Mouse (Mus musculus) intestine, embryonic 14.5 days (tissue): ENCODE measurements around the gene Tnfaip1. TPM values are rescaled to one million over a fixed set of nuclear protein-coding genes. Genes with fewer than 3 reads are reported as not detected.

ENCODE experiments used
- ATAC-seq: fragments of 200-750 bp; cut with Nextera tagmentation; replicated peaks from 2 replicates; pipeline ENCODE4 v1.8.0; 2017; ENCODE audit warnings: low read depth, moderate number of reproducible peaks, moderate TSS enrichment, moderate library complexity; ENCODE audit not compliant: low FRiP score, low TSS enrichment
- DNase-seq: peaks from one replicate; pipeline ENCODE4 v3.0.0-alpha.2; 2018; ENCODE audit warnings: low spot score
- H3K27ac ChIP-seq: fragments of 300-500 bp; sonication (generic); 2 replicates; pipeline ENCODE4 v1.5.1; 2014; ENCODE audit warnings: low read depth, mild to moderate bottlenecking, control low read depth
- H3K27me3 ChIP-seq: fragments of 300-500 bp; sonication (generic); replicated peaks from 2 replicates; pipeline ENCODE4 v1.6.1; 2014; ENCODE audit warnings: low read length, control low read depth; ENCODE audit not compliant: control insufficient read depth, insufficient read depth
- H3K36me3 ChIP-seq: fragments of 300-500 bp; sonication (generic); 2 replicates; pipeline ENCODE4 v1.6.1; 2014; ENCODE audit warnings: low read length, control low read depth; ENCODE audit not compliant: control insufficient read depth, insufficient read depth
- H3K4me1 ChIP-seq: fragments of 300-500 bp; sonication (generic); replicated peaks from 2 replicates; pipeline ENCODE4 v1.6.1; 2014; ENCODE audit warnings: low read length, control low read depth, mixed read lengths; ENCODE audit not compliant: control insufficient read depth, insufficient read depth
- H3K4me2 ChIP-seq: fragments of 300-500 bp; sonication (generic); 2 replicates; pipeline ENCODE4 v1.6.1; 2014; ENCODE audit warnings: low read length
- H3K4me3 ChIP-seq: fragments of 300-500 bp; sonication (generic); 2 replicates; pipeline ENCODE4 v1.5.1; 2014; ENCODE audit warnings: low read depth, low read length, control low read depth, mixed read lengths
- H3K9ac ChIP-seq: fragments of 300-500 bp; sonication (generic); 2 replicates; pipeline ENCODE4 v1.6.1; 2014; ENCODE audit warnings: mild to moderate bottlenecking, low read length
- H3K9me3 ChIP-seq: fragments of 300-500 bp; sonication (generic); 2 replicates; pipeline ENCODE4 v1.6.1; 2016; ENCODE audit warnings: low read length, control low read depth; ENCODE audit not compliant: control insufficient read depth
- WGBS: fragments of 180-500 bp; shearing (Covaris S2); extraction: QIAGEN DNeasy Blood & Tissue Kit; methylation state at CpG from one replicate; pipeline ENCODE4 v1.1.7; 2014; 5-methylcytosine and 5-hydroxymethylcytosine counted together
- polyA plus RNA-seq: library from polyadenylated mRNA; unstranded; fragments of >200 nt; fragmentation: Nextera tagmentation; extraction: Ambion mirVana; gene quantifications from 2 replicates; pipeline ENCODE4 v1.2.1, GENCODE M21; 2014

Gene Tnfaip1
- polyA plus RNA-seq, 1 experiment from 2014 or later, result 83.3 TPM

- WGBS, result 46% methylated on average over 7 of the region's 7 CpGs
- no peak for ATAC-seq
- peaks cover 24% of the 10 kb centered on the region for H3K27me3 ChIP-seq
Observed at GRCm38 (mm10) chr11:78483639-78484038, 52.5 kb downstream of the Tnfaip1 start.

GRCm38 (mm10) chr11:78475289-78475688 is 60.8 kb downstream of the Tnfaip1 start:
- ATAC-seq (no peak), DNase-seq (no peak)
- Histone ChIP-seq H3K27ac (no peak overlapping the region), H3K4me1 (no peaks in the 10 kb centered on the region), H3K4me3 (no peak overlapping the region), H3K36me3 (0 out of 2 replicates have a peak, but pooled peaks cover 2% of the 10 kb centered on the region), H3K4me2 (no peak overlapping the region), H3K9me3 (no peaks in the 10 kb centered on the region), H3K27me3 (no peaks in the 10 kb centered on the region), H3K9ac (no peak overlapping the region)
- WGBS, result 85% methylated on average over 3 of the region's 3 CpGs

More at GRCm38 (mm10) chr11:78483639-78484038, 52.5 kb downstream of the Tnfaip1 start:
- H3K36me3 ChIP-seq, result no peaks in the 10 kb centered on the region
- H3K27ac ChIP-seq, result no peak overlapping the region
- no peak overlapping the region for H3K9ac ChIP-seq
- no peaks in the 10 kb centered on the region for H3K4me1 ChIP-seq
- no peak for DNase-seq
- H3K4me3 ChIP-seq, result no peak overlapping the region
- H3K9me3 ChIP-seq, result no peaks in the 10 kb centered on the region
- no peak overlapping the region for H3K4me2 ChIP-seq

Other genes with a start within 250 kb of the Tnfaip1 start
- gene BC030499, start 245.5 kb downstream of the Tnfaip1 start, polyA plus RNA-seq, result 0.17 and 0.24 TPM in 2 replicates
- gene Spag5, start 234.8 kb downstream of the Tnfaip1 start, polyA plus RNA-seq, result 34.1 and 40.0 TPM in 2 replicates
- 20.0 and 21.1 TPM in 2 replicates for gene Aldoc, start 213.4 kb downstream of the Tnfaip1 start, polyA plus RNA-seq
- gene Pigs, start 207.9 kb downstream of the Tnfaip1 start, polyA plus RNA-seq, result 76.2 and 79.1 TPM in 2 replicates
- gene Unc119, start 192.8 kb downstream of the Tnfaip1 start, polyA plus RNA-seq, result 39.8 and 42.8 TPM in 2 replicates
- not detected in 2 replicates for gene Foxn1, start 149.8 kb downstream of the Tnfaip1 start, polyA plus RNA-seq
- gene Slc13a2, start 114.1 kb downstream of the Tnfaip1 start, polyA plus RNA-seq, result 0.07 and 0.12 TPM in 2 replicates
- 12.4 and 12.8 TPM in 2 replicates for gene Slc46a1, start 70.6 kb downstream of the Tnfaip1 start, polyA plus RNA-seq
- 3.9 and 4.2 TPM in 2 replicates for gene Sarm1, start 38.6 kb downstream of the Tnfaip1 start, polyA plus RNA-seq
- 0.89 and 9.1 TPM in 2 replicates for gene Vtn, start 37.2 kb downstream of the Tnfaip1 start, polyA plus RNA-seq
- gene Sebox, start 32.9 kb downstream of the Tnfaip1 start, polyA plus RNA-seq, result not detected in 2 replicates
- gene Tmem199, start 24.2 kb downstream of the Tnfaip1 start, polyA plus RNA-seq, result 57.9 and 63.2 TPM in 2 replicates
- gene Poldip2, start 24.1 kb downstream of the Tnfaip1 start, polyA plus RNA-seq, result 146 and 147 TPM in 2 replicates
- 117 and 123 TPM in 2 replicates for gene Ift20, start within 50 bp of the Tnfaip1 start, polyA plus RNA-seq
- gene Tmem97, start 14.4 kb upstream of the Tnfaip1 start, polyA plus RNA-seq, result 131 and 160 TPM in 2 replicates
- gene Nlk, start 161.0 kb upstream of the Tnfaip1 start, polyA plus RNA-seq, result 12.6 and 14.9 TPM in 2 replicates
- 48.2 and 50.2 TPM in 2 replicates for gene Ccnq, start 215.4 kb upstream of the Tnfaip1 start, polyA plus RNA-seq